Mouse (Mus musculus) spleen, adult 18-20 months (tissue): ENCODE measurements at regions not wholly inside any gene's neighbourhood (a gene's known extent, or its start where the extent isn't known, plus 50 kb on each side); places are given as distances from the start of the nearest gene placed in this dataset.
"Not testable (repeated sequence)": the region's sequence is repeated elsewhere in the genome, so short reads cannot be mapped to it uniquely, and the experiment has no call there.

Source experiments
- DNase-seq, 2 experiments: peaks; one replicate each; pipeline ENCODE4 v3.0.0; 2022; ENCODE audit warnings: mixed read lengths in 2 of 2

GRCm38 (mm10) chr15:41283199-41283598, 1149.0 kb downstream of the 9330182O14Rik start:
- DNase-seq = no peak

- no peak for DNase-seq
Observed at GRCm38 (mm10) chr15:41286809-41287413, 1152.7 kb downstream of the 9330182O14Rik start.

DNA sequence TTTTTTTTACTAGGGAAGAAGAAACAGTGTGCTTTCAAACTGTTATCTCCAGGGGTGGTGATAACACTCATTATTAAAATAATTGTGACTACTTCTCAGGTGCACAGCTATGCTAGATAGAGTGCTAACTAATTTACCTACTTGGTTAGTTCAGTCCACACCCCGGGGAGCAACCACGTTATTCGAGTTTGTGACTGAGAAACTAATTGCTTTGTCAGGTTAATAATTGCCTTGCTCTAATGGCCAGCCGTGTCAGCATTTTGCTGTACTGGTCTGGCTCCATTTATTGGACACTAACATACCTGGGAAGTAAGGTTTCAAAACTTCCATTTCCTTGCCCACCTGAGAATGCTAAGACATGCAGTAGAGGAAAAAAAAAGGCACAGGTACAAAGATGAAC, 1163.3 kb downstream of the 9330182O14Rik start:
- no peak for DNase-seq

DNA sequence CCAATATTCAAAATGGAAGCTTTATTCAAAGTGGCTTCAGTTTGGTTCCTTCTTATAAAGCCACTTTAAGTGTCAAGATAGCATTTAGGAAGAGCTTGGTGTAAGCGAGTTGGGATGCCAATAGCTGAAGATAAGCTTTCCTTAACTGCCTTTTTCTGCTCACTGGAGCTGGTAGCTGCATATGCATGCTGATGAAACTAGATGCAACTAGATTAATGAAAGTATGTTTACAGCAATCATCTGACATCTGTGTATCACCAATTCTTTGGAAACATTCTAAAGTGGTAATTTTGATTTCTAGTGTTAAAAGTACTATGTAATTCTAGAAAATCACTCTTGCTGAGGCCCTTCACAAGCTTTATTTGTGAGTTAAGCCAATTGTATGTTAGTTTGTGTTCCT, 1172.5 kb downstream of the 9330182O14Rik start:
- DNase-seq = no peak

DNA sequence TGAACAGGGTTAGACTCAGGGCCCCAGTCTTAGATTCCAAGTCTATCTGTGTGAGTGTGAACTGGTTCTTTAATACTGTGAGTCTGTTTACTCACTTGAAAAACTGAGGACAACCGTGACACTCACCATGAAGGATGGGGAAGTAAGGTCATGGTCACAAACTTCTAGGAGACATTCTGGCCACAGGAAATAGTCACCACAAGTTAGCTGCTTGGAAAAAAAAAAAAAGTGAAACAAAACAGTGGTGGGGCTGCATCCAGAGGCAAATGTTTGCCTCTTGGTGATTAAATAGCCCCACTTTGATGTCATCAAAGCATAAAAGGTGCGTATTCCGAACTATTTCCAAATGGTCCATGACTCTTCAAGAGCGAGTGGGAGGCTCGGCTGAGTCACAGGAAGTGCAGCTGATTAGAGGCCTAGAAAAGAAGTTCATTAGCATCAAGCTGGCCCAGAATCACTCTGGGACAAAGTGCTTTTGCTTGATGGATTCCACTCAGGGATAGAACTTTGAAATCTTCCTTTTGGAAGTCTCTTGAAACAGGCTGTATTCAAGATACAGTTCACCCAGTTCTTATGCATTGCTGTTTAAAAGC, 1177.7 kb downstream of the 9330182O14Rik start:
- no peak for DNase-seq

- no peak for DNase-seq
Observed at GRCm38 (mm10) chr15:41314916-41315315, 1180.8 kb downstream of the 9330182O14Rik start.

GRCm38 (mm10) chr15:41325633-41326252, 1191.6 kb downstream of the 9330182O14Rik start:
- peak in 1 of 2 experiments; percentile 3 for DNase-seq

DNA sequence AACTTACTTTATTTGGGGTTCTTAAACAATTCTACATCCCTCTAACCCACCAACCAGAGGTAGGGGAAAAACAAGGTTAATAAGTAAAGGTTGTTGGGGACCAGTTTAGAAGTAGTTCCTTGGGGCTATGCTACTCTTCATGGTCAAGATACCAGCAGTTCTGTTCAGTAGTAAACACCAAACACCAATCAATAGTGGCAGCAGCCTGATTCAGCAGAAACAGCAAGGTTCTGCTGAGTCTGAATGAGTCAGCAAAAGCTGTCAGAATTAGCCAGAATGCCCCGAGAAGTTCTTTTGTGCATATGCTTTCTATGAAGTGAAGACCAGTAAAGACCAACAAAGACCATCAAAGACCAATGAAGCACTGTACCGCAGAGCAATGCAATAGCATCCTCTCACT, 1195.1 kb downstream of the 9330182O14Rik start:
- DNase-seq = no peak

- DNase-seq = no peak
Observed at GRCm38 (mm10) chr15:41330085-41330484, 1195.9 kb downstream of the 9330182O14Rik start.

DNA sequence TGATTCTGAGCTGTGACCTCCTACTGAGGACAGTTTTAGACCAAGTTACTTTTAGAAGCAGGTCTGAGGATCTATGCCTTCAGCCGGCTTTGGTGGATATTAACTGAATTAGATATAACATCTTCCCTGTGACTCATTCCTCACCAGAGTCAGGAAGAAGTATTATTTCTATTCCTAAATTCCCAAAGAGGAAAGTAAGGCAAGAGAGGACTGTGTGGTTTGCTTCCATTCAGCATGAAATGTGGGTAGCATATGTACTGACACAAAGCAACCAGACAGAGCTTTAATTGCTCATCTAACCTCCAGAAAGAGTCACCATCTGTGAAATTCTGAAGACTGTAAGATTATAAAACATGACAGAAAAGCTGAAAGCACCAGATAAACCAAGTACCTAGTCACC, 1198.3 kb downstream of the 9330182O14Rik start:
- DNase-seq = no peak

- no peak for DNase-seq
Observed at GRCm38 (mm10) chr15:41333165-41333564, 1199.0 kb downstream of the 9330182O14Rik start.

DNA sequence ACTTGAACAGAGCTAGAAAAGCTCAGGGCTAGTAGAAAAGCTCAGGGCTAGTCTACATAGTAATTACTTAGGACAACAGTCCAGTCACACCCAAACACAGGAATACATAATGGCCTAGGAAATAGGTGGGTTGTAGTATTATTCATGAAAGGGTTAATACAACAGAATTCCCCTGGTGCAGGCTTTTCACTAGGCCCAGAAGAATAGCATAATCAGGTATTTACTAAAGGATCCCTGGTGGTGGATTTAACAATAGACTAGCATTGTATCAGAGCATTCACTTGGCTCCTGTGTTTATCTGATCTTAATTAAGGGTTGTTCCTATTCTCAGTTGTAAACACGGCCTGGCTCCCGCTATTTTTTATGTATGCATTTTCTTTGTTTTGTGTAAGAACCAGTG, 1206.5 kb downstream of the 9330182O14Rik start:
- not testable (repeated sequence) for DNase-seq

DNA sequence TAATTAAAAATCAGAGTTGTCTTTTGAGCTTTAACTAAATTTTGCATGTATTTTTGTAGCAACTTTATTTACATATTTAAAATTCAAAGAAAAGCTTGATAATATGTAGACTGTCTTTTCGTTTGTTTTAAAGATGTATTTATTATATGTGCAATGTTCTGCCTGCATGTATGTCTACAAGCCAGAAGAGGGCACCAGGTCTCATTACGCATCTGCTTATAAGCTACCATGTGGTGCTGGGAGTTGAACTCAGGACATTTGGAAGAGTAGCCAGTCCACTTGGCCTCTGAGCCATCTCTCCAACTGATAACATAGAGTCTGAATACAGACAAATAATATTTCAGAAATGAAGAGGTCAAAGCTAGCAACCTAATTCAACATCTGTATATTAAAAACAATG, 1211.4 kb downstream of the 9330182O14Rik start:
- DNase-seq = no peak

- no peak for DNase-seq
Observed at GRCm38 (mm10) chr15:41347221-41347620, 1213.1 kb downstream of the 9330182O14Rik start.

- DNase-seq = no peak
Observed at GRCm38 (mm10) chr15:41352129-41352528, 1218.0 kb downstream of the 9330182O14Rik start.

DNA sequence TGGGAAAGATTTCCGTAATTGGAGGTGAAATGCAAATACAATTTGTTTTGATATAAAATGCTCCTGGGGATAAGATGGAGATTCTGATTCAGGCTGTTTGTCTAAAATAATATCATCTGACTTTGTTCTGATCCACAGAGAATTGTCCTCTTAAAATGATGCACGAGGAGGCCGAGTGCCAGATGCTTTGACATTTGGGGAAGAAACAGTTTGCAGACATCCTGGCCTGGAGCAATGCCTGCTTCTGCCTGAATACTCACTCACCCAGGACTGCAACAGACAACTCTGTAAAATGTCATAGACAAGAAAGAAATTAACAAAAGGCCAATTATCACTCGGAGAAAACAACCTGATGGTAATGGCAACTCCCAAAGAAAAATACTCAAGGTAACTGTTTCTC, 1225.1 kb downstream of the 9330182O14Rik start:
- no peak for DNase-seq

GRCm38 (mm10) chr15:41374669-41375068, 1240.5 kb downstream of the 9330182O14Rik start:
- no peak for DNase-seq

GRCm38 (mm10) chr15:41375906-41376305, 1241.7 kb downstream of the 9330182O14Rik start:
- DNase-seq = no peak

DNA sequence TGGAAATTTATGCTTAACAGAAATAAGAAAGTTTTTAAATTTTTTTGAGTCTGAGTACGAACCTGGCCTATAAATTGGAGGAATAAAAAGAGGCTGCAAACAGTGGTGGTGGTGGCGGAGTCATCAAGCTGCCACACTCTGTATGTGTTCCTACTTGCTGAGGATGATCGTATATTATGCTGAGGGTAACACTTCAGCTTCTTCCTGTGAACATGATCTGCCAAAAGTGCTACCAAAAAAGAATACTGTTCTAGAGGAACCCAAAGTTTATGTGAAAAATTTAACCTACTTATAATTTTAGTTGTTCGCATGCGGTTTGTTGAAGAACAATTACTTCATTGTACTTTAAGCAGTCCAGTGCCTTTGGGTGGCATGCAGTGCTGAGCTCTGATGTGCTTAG, 1245.5 kb downstream of the 9330182O14Rik start:
- DNase-seq = no peak

- no peak for DNase-seq
Observed at GRCm38 (mm10) chr15:41380429-41380828, 1246.3 kb downstream of the 9330182O14Rik start.

- DNase-seq = no peak
Observed at GRCm38 (mm10) chr15:41390699-41391098, 1256.5 kb downstream of the 9330182O14Rik start.
